Mouse (Mus musculus) layer of hippocampus, postnatal 10 days (tissue): ENCODE data around the gene Psmd14. TPM values are rescaled to one million over a fixed set of nuclear protein-coding genes. Genes with fewer than 3 reads are reported as not detected.
A peak's percentile ranks its signal among the peaks of the same experiment; 100 is the strongest.

ENCODE experiments used
- DNase-seq, 2 experiments: peaks; one replicate each; pipeline ENCODE4 v3.0.0; 2021; ENCODE audit warnings: low spot score in 2 of 2
- long read RNA-seq: library from polyadenylated mRNA; stranded (forward); transcript quantifications from one replicate; pipeline ENCODE4 v2.0.0, GENCODE M21; 2023
- total RNA-seq, 2 experiments: library from RNA; stranded (reverse); gene quantifications; 2 replicates each; pipeline ENCODE4 v1.2.3; 2021

The Psmd14 gene
- total RNA-seq, result 100 to 1,000 TPM; 131 to 133 TPM
- long read RNA-seq, transcript Psmd14-201 (12 exons, 1,541 nt), result major isoform, 127 of 138 reads
- long read RNA-seq, partial matches to known transcripts, result 4 of 138 reads
- long read RNA-seq, other reads (novel, unspliced or antisense), result 7 of 138 reads

DNA sequence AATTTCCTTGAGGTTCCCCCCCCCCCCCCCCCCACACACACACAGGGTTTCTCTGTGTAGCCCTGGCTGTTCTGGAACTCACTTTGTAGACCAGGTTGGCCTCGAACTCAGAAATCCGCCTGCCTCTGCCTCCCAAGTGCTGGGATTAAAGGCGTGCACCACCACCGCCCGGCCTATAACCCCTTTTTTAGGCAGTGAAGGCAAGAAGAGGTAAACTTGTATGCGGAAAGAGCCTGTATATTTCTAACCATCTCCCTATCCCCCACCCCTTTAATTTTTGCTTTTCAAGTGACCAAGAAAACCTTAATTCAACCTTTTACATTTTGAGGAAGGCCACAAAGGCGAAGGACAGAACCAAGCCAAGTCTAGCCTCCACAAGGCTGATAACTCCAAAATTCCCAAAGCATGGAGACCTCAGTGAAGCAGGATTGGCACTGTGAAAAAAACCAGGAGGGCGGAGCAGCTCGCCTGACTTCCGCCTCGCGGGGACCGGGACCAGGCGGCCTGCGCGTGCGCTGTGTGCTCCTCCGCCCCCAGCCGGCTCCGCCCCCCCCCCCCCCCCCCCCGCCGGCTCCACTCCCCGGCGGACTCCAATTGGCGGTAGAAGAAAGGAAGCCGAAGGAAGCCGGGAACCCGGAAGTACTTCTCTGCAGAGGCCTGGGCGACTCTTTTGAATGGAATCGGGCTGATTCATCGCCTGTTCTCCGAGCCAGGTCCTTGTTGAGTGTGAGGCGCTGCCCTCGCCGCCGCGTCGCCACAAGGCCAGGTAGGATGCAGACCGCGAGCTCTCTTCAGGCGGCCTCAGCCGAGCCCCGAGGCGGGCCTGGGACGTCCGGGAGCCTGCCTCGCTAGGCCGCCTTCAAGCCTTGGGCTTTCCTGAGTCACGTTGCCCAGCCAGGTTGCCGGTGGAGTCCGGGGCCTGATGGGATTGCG lies at the start of gene Psmd14:
Gene Psmd14, plus strand, starts transcription at position 587 of the 933 bp plus-strand sequence.
- DNase-seq, result peak; percentile 83 to 85

GRCm38 (mm10) chr2:61662833-61663232 lies 48.7 kb upstream of the Psmd14 start:
- DNase-seq, result no peak

- DNase-seq, result no peak
Observed at GRCm38 (mm10) chr2:61663573-61664241, 47.8 kb upstream of the Psmd14 start.

DNA sequence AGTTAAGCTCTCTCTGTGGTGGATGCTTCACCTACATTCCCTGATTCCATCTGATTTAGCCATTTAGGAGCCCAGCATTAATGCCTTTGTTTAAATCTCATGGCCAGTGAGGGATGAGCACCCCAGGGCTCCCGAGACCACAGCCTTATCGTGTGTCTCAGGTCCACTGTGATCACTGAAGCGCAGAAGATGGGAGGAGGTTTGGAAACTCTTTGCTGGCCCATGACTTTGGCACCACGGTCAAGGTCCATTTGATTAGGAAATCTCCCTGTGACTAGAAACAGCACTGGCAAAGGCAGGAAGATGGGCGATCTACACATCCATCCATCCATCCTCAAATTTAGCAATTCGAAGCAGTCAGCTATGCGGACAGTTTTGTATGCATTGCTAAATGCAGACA lies 44.1 kb upstream of the Psmd14 start:
- DNase-seq, result no peak

DNA sequence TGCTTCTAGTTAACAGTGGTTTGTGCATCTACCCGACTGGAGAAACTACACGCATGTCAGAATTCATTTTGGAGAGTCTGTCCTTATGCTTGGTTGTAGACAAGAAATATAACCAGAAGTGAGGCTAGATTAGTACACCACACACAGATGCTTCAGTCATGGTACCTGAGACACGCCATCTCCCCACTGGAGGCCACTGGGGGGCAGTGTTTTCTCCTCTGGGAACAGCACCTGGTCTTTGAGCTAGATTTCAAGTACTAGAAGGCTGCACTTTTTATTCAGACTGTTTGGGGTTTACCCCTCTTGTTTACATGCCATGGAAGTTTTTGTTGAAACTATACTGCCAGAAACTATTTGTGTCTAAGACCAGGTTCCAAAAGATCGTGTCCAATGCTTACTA lies 43.2 kb upstream of the Psmd14 start:
- DNase-seq, result peak; percentile 58 to 72

GRCm38 (mm10) chr2:61674555-61674954 lies 36.9 kb upstream of the Psmd14 start:
- no peak for DNase-seq

DNA sequence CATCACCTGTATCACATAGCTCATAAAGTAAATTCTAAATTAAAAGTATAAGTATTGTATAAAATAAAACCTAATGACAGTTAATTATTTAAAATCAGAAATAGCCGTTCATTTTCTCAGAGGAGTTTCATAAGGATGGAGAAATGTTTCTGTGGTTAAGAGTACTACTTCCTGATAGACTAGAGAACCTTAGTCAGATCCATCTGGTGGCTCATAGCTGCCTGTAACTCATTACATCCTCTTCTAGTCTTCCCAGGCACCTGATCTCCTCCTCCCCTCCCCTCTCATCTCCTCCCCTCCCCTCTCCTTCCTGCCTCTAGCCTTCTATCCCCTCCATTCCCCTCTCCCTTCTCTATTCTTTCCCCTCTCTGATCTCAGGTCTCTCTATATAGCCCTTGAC lies 29.9 kb upstream of the Psmd14 start:
- DNase-seq, result no peak

- no peak for DNase-seq
Observed at GRCm38 (mm10) chr2:61686533-61686932, 25.0 kb upstream of the Psmd14 start.

- DNase-seq, result no peak
Observed at GRCm38 (mm10) chr2:61689086-61689485, 22.4 kb upstream of the Psmd14 start.

DNA sequence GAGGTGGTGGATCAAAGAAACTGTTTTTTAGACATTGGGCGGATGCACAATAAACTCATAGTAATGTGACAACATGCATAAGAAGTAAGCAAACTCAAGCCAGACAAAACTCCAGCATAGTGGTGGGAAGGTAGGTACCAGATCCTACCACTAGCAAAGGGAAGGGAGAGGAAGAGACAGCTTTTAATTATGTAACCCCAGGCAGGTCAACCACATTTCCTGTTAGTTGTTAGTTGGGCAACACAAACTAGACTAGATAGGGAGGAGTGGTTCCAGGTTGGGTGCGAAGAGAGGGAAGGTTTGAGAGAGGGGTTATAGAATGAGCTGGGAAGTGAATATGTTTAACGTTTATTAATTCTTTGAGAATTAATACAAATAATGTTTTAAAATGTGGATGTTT lies 1.9 kb upstream of the Psmd14 start:
- DNase-seq, result no peak

- no peak for DNase-seq
Observed at GRCm38 (mm10) chr2:61712526-61712925, 1.0 kb downstream of the Psmd14 start.

DNA sequence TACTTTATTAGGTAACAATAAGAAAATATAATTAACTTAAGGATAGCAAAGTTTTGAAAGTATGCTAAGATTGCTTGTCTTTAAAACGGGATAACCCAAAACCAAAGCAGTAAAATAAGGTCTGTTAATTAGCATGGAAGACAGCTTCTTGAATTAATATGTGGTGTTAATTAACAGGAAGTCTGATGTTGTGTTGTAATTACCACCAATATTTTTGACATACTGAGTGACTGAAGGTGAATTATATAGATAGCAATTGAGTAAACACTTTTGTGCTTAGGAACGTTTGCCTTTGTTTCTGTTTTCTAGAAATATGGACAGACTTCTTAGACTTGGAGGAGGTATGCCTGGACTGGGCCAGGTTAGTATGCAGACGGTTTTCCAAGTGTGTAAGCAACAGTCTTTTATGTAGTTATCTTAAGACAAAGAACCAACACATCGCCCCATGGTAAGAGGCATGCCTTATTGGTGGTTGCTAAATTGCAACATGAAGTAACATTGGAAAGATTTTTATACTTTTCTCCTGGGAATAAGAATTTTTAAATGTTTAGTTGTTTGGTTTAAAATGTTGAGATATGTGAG lies 11.0 kb downstream of the Psmd14 start:
- no peak for DNase-seq

DNA sequence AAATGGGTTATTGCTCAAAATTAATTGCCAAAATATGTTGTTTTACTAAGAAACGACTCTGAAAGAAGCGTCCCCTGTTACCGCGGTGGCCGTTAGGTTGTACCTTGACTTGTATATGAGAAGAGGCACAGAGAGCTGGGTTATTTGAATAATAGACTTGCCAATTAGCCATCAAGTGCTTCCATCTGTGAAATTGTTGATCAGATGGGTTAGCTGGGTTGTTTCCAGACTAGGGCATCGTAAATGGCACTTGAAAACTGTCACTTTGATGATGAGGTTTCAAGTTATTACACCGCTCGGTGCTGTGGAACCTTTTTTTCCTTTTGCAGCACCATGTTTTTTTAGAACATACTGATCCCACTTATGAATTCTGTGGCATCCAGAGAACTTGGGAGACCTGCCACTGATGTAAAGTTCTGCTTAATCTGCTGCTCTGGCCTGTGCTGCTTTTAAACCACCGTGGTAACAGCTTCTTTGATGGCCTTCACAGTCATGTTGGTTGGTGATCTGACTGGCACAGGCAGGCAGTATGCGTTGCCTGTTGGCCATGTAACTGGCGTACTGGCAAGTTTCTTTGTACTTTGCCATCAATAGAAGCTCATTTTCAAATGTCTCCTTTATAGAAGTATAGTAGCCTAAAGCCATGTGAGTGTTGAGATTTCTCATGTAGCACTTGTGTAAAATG lies 21.4 kb downstream of the Psmd14 start:
- DNase-seq, result peak; percentile 25 to 42

GRCm38 (mm10) chr2:61734175-61734574 lies 22.7 kb downstream of the Psmd14 start:
- DNase-seq, result no peak

GRCm38 (mm10) chr2:61746051-61746450 lies 34.6 kb downstream of the Psmd14 start:
- no peak for DNase-seq

DNA sequence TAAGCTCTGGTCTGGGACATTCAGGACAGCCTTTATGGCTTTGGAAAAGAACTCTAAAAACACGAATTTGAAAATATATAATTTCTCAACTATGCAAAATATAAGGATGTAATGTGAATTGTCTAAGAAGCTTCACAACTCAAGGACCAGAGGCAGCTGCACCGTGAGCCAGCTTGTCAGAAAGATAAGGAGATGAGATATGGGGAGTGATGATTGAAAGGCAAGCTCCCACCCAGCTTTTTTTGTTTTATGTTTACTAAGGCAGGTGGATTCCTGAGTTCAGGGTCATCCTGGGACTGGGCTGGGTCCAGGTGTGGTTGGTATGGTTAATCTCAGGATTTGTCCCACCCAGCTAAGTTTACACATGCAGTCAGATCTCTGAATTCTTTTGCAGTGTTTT lies 35.1 kb downstream of the Psmd14 start:
- no peak for DNase-seq

DNA sequence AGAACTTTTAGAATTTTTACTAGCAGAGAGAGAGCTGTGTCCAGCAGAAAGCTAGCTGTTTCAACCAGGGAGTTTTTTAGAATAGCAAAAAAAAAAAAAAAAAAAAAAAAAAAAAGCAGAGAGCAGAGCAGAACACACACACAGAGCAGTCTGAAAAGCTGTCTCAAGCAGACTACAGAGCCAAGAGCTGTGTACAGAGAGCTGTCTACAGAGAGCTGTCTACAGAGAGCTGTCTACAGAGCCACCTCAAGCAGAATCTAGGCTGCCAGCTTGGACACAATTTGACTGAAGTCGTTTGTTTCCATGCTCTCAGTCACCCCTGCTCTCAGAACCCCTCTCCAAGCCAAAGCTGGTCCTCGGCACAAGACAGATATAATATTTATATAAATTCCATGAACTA lies 35.9 kb downstream of the Psmd14 start:
- no peak for DNase-seq

DNA sequence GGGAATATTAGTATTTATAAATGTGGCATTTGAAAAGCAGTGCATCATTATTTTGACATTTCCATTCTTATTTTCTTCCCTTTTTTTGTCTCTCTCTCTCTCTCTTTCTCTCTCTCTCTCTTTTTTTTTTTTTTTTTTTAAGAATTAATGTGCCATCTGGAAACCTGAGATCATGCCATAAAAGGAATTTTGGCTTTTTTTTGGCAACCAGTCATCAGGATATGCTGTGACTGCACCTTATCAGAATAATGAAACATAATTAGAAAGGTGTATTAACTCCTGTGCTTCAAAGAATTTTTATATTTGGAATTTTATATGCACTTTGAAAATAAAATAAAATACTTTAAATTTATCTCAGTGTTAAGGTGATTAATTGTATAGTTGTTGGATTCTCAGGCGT lies 39.2 kb downstream of the Psmd14 start:
- DNase-seq, result no peak

GRCm38 (mm10) chr2:61751286-61751685 lies 39.8 kb downstream of the Psmd14 start:
- no peak for DNase-seq

DNA sequence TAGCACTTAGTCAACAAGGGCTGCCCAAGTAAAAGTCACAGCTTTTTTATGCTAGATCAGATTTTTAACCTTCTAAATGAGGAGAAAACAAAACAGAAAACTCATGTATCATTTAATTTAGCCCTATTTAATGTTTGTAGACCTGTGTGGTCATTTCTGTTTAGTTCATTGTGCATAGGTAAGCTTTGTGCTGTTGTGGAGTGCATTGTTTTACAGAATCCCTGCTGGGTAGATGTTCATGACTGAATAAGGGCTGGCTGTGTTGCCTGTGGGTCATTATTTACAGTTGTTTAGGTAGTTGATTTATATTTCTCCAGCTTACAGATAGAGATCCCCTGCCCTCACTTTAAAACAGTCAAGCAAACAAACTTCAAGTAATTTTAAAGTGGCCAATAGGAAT lies 40.9 kb downstream of the Psmd14 start:
- no peak for DNase-seq

GRCm38 (mm10) chr2:61754989-61755388 lies 43.5 kb downstream of the Psmd14 start:
- no peak for DNase-seq
